Mouse (Mus musculus) kidney, postnatal 25 days (tissue): ENCODE measurements around the gene Bmpr1a.
"Not testable (repeated sequence)": the region's sequence is repeated elsewhere in the genome, so short reads cannot be mapped to it uniquely, and the experiment has no call there.

Experiments
- DNase-seq, 2 experiments: peaks; one replicate each; pipeline ENCODE4 v3.0.0; 2021; ENCODE audit warnings: mixed read lengths in 2 of 2

The Bmpr1a gene

GRCm38 (mm10) chr14:34377121-34377520 is 126.0 kb downstream of the Bmpr1a start:
- DNase-seq = no peak

- no peak for DNase-seq
Observed at GRCm38 (mm10) chr14:34375941-34376340, 127.2 kb downstream of the Bmpr1a start.

DNA sequence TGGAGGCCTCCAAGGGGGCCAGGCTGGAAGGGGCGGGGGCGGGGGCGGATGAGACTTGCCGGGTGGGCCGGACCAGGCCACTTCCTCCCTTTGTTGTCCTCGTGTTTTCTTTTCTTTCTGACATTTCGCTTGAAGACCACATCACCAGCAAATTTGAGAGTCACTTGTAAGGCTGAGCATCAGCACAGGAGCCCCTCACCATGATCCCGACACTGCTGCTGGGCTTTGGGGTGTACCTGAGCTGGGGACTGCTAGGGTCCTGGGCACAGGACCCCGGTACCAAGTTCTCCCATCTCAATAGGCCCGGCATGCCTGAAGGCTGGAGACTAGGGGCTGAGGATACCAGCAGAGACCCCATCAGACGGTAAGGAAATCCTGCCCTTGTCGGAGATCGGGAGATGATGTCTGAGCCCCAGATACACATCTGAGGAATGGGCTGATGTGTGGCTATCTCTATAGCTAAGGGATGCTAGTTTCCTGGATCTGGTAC is 127.7 kb downstream of the Bmpr1a start, which contains the start of gene Mmrn2:
TSS of gene Mmrn2 (plus strand) at position 51 of the 490 bp plus-strand sequence.
- no peak for DNase-seq

DNA sequence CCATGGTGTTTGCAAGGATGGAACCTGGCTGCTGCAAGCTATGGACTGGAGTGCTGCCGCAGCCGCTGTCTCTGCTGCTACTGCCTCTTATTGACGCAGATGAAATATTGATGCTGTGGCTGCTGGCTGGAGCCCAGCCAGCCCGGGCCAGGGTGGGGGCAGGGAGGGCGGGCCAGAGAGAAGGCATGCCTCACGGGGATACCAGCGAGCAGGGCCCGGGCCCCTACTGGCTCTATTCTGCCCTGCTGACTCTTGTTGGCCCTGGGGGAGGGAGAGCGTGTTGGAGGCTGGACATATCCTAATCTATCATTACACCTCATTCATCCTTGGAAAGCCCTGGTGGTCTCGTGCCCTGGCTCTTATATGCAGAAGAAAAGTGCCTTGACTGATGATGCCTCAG is 128.6 kb downstream of the Bmpr1a start, which contains the start of gene Sncg:
TSS of gene Sncg (minus strand) at position 213 of the 400 bp plus-strand sequence.
- no peak for DNase-seq

DNA sequence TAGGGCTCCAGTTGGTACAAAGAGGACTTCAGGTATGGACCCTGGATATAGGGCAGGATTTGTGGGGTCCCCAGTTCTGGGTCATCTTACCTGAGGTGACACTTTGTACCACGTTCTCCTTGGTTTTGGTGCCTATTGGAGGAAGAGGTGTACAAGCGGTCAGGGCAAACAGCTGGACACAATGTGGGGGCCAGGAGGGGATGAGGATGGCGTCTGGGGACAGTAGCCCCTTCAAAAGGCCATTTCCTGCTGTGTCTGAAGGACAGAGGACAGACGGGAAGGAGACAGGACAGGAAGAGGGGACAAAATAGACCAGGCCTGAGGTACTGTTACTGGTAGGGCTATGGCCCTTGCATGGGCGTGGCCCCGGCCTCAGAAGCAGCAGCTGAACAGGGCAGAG is 129.6 kb downstream of the Bmpr1a start:
- no peak for DNase-seq

- peak in 1 of 2 experiments; percentile 64 for DNase-seq
Observed at GRCm38 (mm10) chr14:34372646-34373045, 130.5 kb downstream of the Bmpr1a start.

GRCm38 (mm10) chr14:34371763-34372162 is 131.4 kb downstream of the Bmpr1a start:
- DNase-seq = no peak

DNA sequence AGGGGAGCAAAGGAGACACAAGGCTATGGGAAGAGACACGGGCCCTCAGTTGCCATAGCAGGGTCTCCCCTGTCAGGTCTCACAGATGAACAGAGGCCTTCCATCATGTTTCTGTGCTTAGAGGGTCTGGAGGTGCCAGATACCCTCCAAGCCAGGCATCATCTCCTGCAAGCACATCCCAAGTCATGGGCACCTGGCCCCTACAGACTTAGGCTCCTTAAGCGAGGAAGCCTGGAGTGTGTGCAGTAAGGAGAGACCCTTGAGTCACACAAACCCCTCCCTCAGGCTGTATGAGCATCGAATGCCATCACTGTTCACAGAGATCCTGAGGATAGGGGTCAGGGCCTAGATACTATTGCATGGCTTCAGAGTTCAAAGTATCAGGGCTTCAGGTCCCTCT is 132.2 kb downstream of the Bmpr1a start:
- DNase-seq = no peak

- DNase-seq = no peak
Observed at GRCm38 (mm10) chr14:34370203-34370602, 132.9 kb downstream of the Bmpr1a start.

DNA sequence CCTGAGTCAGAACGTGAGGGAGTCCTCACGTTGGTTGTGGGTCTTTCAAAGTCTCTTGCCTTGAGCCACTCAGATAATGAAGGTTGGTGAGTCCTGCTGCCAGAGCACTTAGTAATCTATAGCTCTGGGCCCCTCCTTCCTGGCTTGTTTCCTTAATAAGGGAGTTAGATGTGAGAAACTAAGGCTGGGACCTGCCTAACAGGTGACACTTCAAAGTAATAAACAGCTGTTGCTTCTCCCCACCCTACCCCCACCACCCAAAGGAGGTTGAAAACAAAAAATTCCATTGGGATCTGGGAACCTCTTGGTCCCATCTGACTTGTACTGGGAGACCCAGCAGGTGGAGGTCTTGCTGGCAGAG is 138.0 kb downstream of the Bmpr1a start:
- no peak for DNase-seq

DNA sequence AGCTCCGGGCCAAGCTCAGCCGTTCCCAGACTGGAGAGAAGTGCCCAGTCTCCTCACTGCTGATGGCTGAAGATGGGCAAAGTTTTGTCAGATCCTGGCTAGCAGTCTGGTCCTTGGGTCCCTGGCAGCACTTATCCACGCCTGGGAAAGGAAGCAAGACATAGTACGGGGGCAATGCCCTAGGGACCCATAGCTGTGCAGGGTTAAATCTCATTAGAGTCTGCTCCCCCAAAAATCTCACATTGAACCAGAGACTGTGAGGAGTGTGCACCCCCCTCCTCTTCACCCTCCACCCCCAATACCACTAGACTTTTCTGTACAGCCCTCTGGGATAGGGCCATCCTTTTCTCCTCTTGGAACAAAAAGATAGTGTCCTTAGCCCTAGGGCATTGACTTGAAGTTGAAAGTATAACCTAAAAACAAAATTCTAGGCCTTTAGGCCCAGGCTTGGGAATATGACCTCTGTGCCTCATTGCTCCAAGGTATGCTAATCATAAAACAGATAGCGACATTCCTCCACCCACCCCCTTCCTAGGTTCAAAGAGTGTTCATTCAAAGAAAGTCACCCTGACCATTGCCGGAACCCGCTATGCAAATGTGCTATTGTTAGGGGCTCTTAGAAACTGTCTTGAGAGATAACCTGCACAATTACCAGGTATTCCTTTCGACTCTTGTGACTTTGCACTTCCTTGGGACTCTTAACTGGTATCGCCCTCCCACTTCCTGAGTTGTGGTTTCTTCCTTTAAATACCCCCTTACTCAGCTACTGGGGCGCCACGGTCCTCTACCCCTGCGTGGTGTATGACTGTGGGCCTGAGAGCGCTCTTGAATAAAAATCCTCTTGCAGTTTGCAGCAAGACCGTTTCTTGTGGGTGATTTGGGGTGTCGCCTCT is 138.6 kb downstream of the Bmpr1a start:
- not testable (repeated sequence) for DNase-seq

GRCm38 (mm10) chr14:34363490-34364253 is 139.5 kb downstream of the Bmpr1a start:
- DNase-seq = peak; percentile 69 to 89

DNA sequence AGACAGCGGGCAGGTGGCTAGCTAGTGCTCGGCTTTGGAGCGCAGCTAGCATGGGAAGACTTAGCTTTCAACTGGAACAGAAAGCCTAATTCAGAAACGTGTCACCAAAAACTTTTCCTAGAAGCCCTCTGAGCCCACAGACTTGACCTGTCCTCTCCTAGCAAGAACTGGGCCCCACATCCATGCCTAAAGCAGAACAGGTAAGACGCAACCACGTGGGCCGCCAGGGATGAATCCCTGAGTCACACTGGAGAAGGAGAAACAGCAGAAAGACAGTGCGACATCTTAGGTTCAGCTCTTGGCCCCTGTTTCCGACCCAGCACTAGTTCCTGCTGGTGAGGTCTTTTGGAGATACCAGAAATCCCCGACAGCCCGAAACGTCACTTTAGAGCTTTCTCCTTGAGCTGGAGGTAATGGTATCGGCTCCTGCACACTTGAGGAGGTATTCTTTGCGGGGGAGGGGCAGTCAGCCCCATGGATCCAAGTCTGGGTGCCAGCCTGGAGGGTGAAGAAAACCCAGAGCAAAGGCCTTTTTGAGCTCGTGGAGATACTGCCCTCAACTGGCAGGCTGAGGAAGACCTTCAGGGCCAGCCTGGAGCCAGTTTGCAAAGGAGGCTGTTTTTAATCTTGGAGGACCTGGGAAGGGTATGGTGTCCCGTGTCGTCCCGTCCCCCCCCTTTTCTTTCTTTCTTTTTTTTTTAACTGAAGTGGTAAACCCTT is 140.3 kb downstream of the Bmpr1a start:
- DNase-seq = peak; percentile 81 to 88

DNA sequence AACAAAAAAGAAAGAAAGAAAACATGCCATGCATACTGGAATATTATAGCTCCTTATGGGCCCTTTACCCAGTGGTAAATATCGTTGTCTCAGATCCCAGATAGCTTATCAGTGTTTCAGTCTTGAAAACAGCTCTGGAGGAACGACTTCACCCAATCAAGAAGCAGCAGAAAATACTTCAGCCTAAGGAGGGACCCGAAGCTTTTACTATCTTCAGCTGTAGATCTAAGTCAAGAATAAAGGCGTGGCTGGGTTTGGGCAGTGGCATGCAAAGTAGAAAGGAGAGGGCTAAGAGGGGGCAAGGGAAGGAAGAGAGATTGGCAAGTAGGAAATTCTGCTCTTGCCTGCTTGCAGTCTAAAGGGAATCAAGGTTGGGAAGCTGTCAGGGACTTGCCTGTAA is 141.0 kb downstream of the Bmpr1a start:
- no peak for DNase-seq
